ENCODE assay signal across 17 mouse cellular contexts in the genomic region with DNA sequence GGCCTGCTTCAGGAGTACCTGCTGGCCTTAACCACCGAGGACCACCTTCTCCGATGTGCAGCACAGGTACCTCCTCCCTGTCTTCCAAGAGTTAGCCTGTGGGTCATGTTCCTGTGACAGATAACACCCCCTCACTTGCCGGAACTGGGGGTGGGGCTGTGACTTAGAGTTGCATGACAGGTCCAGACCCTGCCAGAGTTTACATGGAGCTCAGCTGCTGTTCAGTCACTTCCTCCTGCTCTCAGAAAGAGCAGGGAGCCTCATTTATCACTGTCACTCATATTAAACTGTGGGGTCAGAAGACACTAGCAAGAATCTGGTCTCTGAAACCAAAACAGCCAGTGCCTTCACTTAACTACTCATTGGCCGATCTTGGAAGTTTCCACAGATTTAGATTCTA. TPM values are rescaled to one million over a fixed set of nuclear protein-coding genes. Genes with fewer than 3 reads are reported as not detected.
A peak's percentile ranks its signal among the peaks of the same experiment; 100 is the strongest.
DNase-seq lines count a peak whose midpoint lies in the region; ATAC-seq and TF ChIP-seq lines count a peak whose summit lies in the region.
"Had no signal": no experiment of that assay in that cellular context is flagged by ENCODE, and none has a peak within 500 bp of the region (broad histone marks: within the 10 kb centered on the region; RNA-seq: fewer than 3 reads in every experiment).

No protein-coding gene starts in this region.

- no peak overlapping the region for H3K4me3 ChIP-seq in layer of hippocampus, adult 2 months
- H3K4me3 ChIP-seq in stomach, embryonic 16.5 days (replicated peaks; ENCODE audit: low read length): no peak overlapping the region
- H3K4me3 ChIP-seq: heart, embryonic 15.5 days; limb, embryonic 12.5 days had no signal

- no peak for DNase-seq in layer of hippocampus, adult 2 months (ENCODE audit: low spot score in 2 of 2)
- DNase-seq in layer of hippocampus, postnatal 36 days: no peak
- peak; percentile 34 for DNase-seq in gonadal fat pad, adult 2 months (ENCODE audit: low read depth)
- DNase-seq in kidney, postnatal 36 days: peak; percentile 42 to 45
- DNase-seq in right cerebral cortex, postnatal 4 days: no peak
- DNase-seq in gastrocnemius, postnatal 25 days: no peak
- DNase-seq: adrenal gland, adult 8-10 months; cerebellum, postnatal 14 days; gastrocnemius, postnatal 14 days; midbrain, embryonic 14.5 days; spleen, adult 18-20 months; thymus, postnatal 14 days had no signal

- no peak overlapping the region for H3K9ac ChIP-seq in stomach, embryonic 16.5 days (ENCODE audit: low read length)
- H3K9ac ChIP-seq: heart, embryonic 15.5 days; limb, embryonic 12.5 days had no signal

- peak; percentile 54; the same call in 1 of the 2 replicates for ATAC-seq in stomach, embryonic 16.5 days (ENCODE audit: insufficient read depth, low FRiP score)
- ATAC-seq: forebrain, embryonic 16.5 days; hindbrain, postnatal 0 days had no signal

- WGBS in stomach, embryonic 16.5 days: 15% methylated on average over 4 of the region's 4 CpGs

- no peaks in the 10 kb centered on the region for H3K27me3 ChIP-seq in stomach, embryonic 16.5 days (ENCODE audit: control insufficient read depth, insufficient read depth, low read length)
- H3K27me3 ChIP-seq: heart, embryonic 15.5 days; limb, embryonic 12.5 days had no signal

- H3K4me2 ChIP-seq in stomach, embryonic 16.5 days (ENCODE audit: low read depth, low read length): no peak overlapping the region
- H3K4me2 ChIP-seq: heart, embryonic 15.5 days; limb, embryonic 12.5 days had no signal

- TF ChIP-seq CTCF in layer of hippocampus, adult 2 months (conservative IDR thresholded peaks at IDR 0.05): no peak

- peaks cover 6% of the 10 kb centered on the region for H3K36me3 ChIP-seq in stomach, embryonic 16.5 days (ENCODE audit: control insufficient read depth, insufficient read depth, low read length)

- peak overlapping the region; percentile 1; the same call in 1 of the 2 replicates for H3K27ac ChIP-seq in layer of hippocampus, adult 2 months
- peak overlapping the region; percentile 34 for H3K27ac ChIP-seq in stomach, embryonic 16.5 days (ENCODE audit: low read length)
- H3K27ac ChIP-seq: heart, embryonic 15.5 days; hindbrain, postnatal 0 days; limb, embryonic 12.5 days had no signal

- H3K4me1 ChIP-seq in stomach, embryonic 16.5 days (ENCODE audit: control insufficient read depth, insufficient read depth, low read length): peaks cover 17% of the 10 kb centered on the region
- H3K4me1 ChIP-seq: heart, embryonic 15.5 days; limb, embryonic 12.5 days had no signal

- H3K9me3 ChIP-seq in stomach, embryonic 16.5 days (replicated peaks; ENCODE audit: control insufficient read depth, low read length): no peaks in the 10 kb centered on the region
- H3K9me3 ChIP-seq: heart, embryonic 15.5 days; limb, embryonic 12.5 days had no signal

RNA-seq across cellular contexts. Expression of a gene that starts 37.9 kb away (rescaled TPM):
- 1 to 10 TPM; 5.4 to 6.2 TPM for total RNA-seq in layer of hippocampus, adult 2 months (2021)
- 1 to 10 TPM; 4.3 to 5.7 TPM for total RNA-seq in layer of hippocampus, postnatal 36 days (2021)
- 22.5 and 46.2 TPM in 2 replicates for polyA plus RNA-seq in gonadal fat pad, adult 2 months (2012; rRNA removed)
- polyA plus RNA-seq in stomach, embryonic 16.5 days (2015; fragmentation: Nextera tagmentation; extraction: Ambion mirVana): 23.9 and 28.9 TPM in 2 replicates
- total RNA-seq in gastrocnemius, postnatal 25 days (2021): 10 to 100 TPM in 1 of 2 experiments, 1 to 10 TPM in 1; 7.2 to 12.9 TPM

Comparison
In these comparisons a context has a peak if more than half of its experiments do, and no peak if none do; other contexts are left out.
1. DNase-seq: peak in gonadal fat pad, adult 2 months (single experiment) and kidney, postnatal 36 days (2 of 2); none in layer of hippocampus, adult 2 months (0 of 2), layer of hippocampus, postnatal 36 days (0 of 2), right cerebral cortex, postnatal 4 days (single experiment) and gastrocnemius, postnatal 25 days (single experiment).